Mouse (Mus musculus) liver, postnatal 0 days (tissue): ENCODE data around the gene B3gat1.

Experiments used
- CTCF ChIP-seq: sonication (generic); IDR thresholded peaks from 2 replicates; pipeline ENCODE4 v1.5.1; 2016; ENCODE audit warnings: antibody characterized with exemption, low read depth
- EP300 ChIP-seq: IDR thresholded peaks from 2 replicates; pipeline ENCODE4 v1.6.1; 2016; ENCODE audit warnings: antibody characterized with exemption, low read depth, mild to moderate bottlenecking

- TF ChIP-seq EP300 (no peak), CTCF (no peak)
These were observed 50.0 kb downstream of the B3gat1 start for GRCm38 (mm10) chr9:26783414-26783975.
